Mouse (Mus musculus): ENCODE data around the gene Rorc. TPM values are rescaled to one million over a fixed set of nuclear protein-coding genes. Genes with fewer than 3 reads are reported as not detected.

The Rorc gene
- polyA plus RNA-seq, 1 experiment from 2014 or later: 4.7 TPM

DNA sequence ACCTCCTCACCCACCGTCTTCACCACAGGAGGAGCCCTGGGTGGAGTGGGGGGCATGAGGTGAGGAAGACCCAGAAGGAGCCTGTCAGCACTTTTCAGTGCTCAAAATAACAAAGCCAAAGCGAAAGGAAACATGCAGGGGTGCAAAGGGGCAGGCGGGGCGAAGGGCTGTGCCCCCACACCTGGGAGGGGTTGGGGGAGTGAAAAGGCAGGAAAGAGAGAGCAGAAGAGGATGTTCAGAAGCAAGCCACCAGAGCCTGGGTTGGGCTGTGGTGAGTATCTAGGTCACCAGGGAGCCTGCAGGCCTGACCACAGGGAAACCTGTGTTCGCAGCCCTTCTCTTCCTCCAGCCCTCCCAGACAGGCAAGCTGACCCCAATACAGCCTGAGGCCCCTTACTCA, 15.5 kb downstream of the Rorc start:
- ATAC-seq (ENCODE audit: insufficient read depth) (no peak), DNase-seq (no peak)
- H3K4me1 ChIP-seq (ENCODE audit: insufficient read depth): no peaks in the 10 kb centered on the region
- H3K9ac ChIP-seq: no peak overlapping the region
- no peaks in the 10 kb centered on the region for H3K27me3 ChIP-seq (ENCODE audit: insufficient read depth, low read length)
- no peak overlapping the region for H3K4me3 ChIP-seq (ENCODE audit: low read depth, low read length)
- H3K9me3 ChIP-seq (ENCODE audit: low read depth, low read length): no peaks in the 10 kb centered on the region
- no peak for TF ChIP-seq CTCF (IDR thresholded peaks at IDR 0.05; ENCODE audit: low read depth)
- WGBS: 60% methylated on average over 5 of the region's 5 CpGs
- H3K36me3 ChIP-seq (ENCODE audit: insufficient read depth): no peaks in the 10 kb centered on the region
- no peak overlapping the region for H3K4me2 ChIP-seq
- H3K27ac ChIP-seq (ENCODE audit: low read depth): no peak overlapping the region

DNA sequence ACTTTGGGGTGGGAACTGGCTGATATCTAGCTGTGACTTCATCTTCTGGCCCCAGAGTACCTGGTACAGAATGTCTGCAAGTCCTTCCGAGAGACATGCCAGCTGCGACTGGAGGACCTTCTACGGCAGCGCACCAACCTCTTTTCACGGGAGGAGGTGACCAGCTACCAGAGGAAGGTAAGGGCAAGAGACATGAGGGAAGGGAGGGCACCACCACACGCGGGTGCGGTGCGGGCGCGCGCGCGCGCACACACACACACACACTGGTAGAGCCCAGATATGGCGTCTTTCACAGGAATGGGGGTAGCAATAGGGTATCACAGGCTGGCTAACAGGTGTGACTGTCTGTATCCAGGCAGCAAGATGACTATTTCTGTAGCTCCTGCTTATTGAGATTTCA, 16.8 kb downstream of the Rorc start:
- H3K9ac ChIP-seq: no peak overlapping the region
- H3K36me3 ChIP-seq (ENCODE audit: insufficient read depth): no peaks in the 10 kb centered on the region
- H3K27me3 ChIP-seq (ENCODE audit: insufficient read depth, low read length): no peaks in the 10 kb centered on the region
- 93% methylated on average over 16 of the region's 16 CpGs for WGBS
- no peak for TF ChIP-seq CTCF (IDR thresholded peaks at IDR 0.05; ENCODE audit: low read depth)
- H3K27ac ChIP-seq (ENCODE audit: low read depth): no peak overlapping the region
- DNase-seq (no peak), ATAC-seq (ENCODE audit: insufficient read depth) (no peak)
- H3K9me3 ChIP-seq (ENCODE audit: low read depth, low read length): no peaks in the 10 kb centered on the region
- H3K4me3 ChIP-seq (ENCODE audit: low read depth, low read length): no peak overlapping the region
- H3K4me2 ChIP-seq: no peak overlapping the region
- H3K4me1 ChIP-seq (ENCODE audit: insufficient read depth): no peaks in the 10 kb centered on the region

DNA sequence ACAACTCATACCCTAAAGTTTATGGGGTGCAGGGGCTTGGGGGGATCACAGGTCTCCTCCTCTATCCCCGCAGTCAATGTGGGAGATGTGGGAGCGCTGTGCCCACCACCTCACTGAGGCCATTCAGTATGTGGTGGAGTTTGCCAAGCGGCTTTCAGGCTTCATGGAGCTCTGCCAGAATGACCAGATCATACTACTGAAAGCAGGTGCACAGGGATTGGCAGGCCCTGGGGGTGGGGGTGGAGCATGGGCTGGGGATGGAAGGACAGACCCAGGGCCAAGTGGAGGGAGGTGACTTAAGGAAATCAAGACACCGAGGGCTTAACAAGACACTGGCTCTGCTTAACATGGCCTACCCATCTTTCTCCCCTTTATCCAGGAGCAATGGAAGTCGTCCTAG, 18.4 kb downstream of the Rorc start:
- Histone ChIP-seq H3K9ac (no peak overlapping the region), H3K4me1 (ENCODE audit: insufficient read depth) (no peaks in the 10 kb centered on the region), H3K4me3 (ENCODE audit: low read depth, low read length) (no peak overlapping the region), H3K27ac (ENCODE audit: low read depth) (no peak overlapping the region), H3K36me3 (ENCODE audit: insufficient read depth) (no peaks in the 10 kb centered on the region), H3K27me3 (ENCODE audit: insufficient read depth, low read length) (no peaks in the 10 kb centered on the region), H3K4me2 (no peak overlapping the region), H3K9me3 (ENCODE audit: low read depth, low read length) (no peaks in the 10 kb centered on the region)
- DNase-seq (no peak), ATAC-seq (ENCODE audit: insufficient read depth) (no peak)
- no peak for TF ChIP-seq CTCF (IDR thresholded peaks at IDR 0.05; ENCODE audit: low read depth)
- 84% methylated on average over 5 of the region's 5 CpGs for WGBS

DNA sequence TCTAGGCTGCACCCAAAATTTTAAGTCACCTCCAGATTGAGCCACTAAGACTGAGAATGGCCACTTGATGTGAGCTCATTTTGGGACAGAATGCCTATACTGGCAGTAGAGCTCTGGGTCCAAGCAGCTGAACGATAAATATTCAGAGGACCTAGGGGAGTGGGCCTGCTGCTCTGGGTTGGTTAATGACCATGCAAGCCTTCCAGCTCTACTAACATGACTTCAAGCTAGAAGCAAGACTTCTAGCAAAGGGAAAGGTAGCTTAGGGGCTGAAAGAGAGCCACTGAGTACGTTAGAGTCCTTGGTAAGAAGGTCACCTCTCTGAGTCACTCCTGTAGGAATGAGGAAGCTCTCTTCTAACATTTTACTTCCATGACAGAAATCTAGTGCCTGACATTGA, 19.5 kb downstream of the Rorc start:
- no peaks in the 10 kb centered on the region for H3K9me3 ChIP-seq (ENCODE audit: low read depth, low read length)
- no peak overlapping the region for H3K4me3 ChIP-seq (ENCODE audit: low read depth, low read length)
- H3K27ac ChIP-seq (ENCODE audit: low read depth): no peak overlapping the region
- no peak overlapping the region for H3K9ac ChIP-seq
- H3K4me1 ChIP-seq (ENCODE audit: insufficient read depth): no peaks in the 10 kb centered on the region
- DNase-seq (no peak), ATAC-seq (ENCODE audit: insufficient read depth) (no peak)
- H3K27me3 ChIP-seq (ENCODE audit: insufficient read depth, low read length): no peaks in the 10 kb centered on the region
- H3K4me2 ChIP-seq: no peak overlapping the region
- H3K36me3 ChIP-seq (ENCODE audit: insufficient read depth): no peaks in the 10 kb centered on the region
- WGBS: 77% methylated on average over 2 of the region's 2 CpGs
- no peak for TF ChIP-seq CTCF (IDR thresholded peaks at IDR 0.05; ENCODE audit: low read depth)

DNA sequence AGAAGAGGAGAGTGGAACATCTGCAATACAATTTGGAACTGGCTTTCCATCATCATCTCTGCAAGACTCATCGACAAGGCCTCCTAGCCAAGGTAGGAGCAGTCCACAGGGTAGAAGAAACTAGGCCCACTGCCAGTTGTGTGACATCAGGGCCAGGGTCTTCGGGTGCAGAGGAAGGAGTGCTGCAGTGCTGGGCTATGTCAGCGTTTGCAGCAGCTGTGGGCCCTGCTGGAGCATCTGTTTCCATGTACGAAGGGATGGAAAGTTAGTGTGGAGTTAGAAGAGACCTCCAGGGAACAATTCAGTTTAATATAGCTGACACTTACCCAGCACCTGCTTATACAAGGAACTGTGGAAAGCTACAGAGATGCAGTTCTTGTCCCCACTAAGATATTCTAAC, 20.5 kb downstream of the Rorc start:
- Histone ChIP-seq H3K4me1 (ENCODE audit: insufficient read depth) (no peaks in the 10 kb centered on the region), H3K27me3 (ENCODE audit: insufficient read depth, low read length) (0 out of 2 replicates have a peak, but pooled peaks cover 6% of the 10 kb centered on the region), H3K9ac (no peak overlapping the region), H3K9me3 (ENCODE audit: low read depth, low read length) (no peaks in the 10 kb centered on the region), H3K4me2 (no peak overlapping the region), H3K4me3 (ENCODE audit: low read depth, low read length) (no peak overlapping the region), H3K27ac (ENCODE audit: low read depth) (no peak overlapping the region), H3K36me3 (ENCODE audit: insufficient read depth) (no peaks in the 10 kb centered on the region)
- DNase-seq (no peak), ATAC-seq (ENCODE audit: insufficient read depth) (no peak)
- no peak for TF ChIP-seq CTCF (IDR thresholded peaks at IDR 0.05; ENCODE audit: low read depth)
- 70% methylated on average over 4 of the region's 4 CpGs for WGBS

DNA sequence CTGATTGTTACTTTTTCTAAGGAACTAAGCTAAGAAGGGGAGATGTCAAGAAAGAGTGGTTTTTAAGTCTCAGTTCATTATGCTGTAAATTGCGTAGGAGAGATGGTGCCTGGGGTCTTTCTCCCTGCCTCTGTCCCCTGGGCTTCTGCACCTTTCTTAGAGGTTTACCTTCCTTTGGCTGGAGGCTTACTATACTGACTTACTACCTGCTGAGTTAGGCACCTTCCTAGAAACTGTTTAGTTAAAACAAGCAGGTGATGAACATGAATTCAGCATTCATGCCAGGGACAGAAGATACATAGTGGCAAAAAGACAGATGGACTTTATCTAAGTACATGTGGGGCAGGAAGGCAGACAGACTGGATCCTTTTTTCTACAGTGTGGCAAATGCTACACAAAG, 23.7 kb downstream of the Rorc start:
- Histone ChIP-seq H3K4me2 (no peak overlapping the region), H3K9me3 (ENCODE audit: low read depth, low read length) (no peaks in the 10 kb centered on the region), H3K4me3 (ENCODE audit: low read depth, low read length) (no peak overlapping the region), H3K9ac (no peak overlapping the region), H3K27me3 (ENCODE audit: insufficient read depth, low read length) (peaks cover 27% of the 10 kb centered on the region), H3K4me1 (ENCODE audit: insufficient read depth) (no peaks in the 10 kb centered on the region), H3K27ac (ENCODE audit: low read depth) (no peak overlapping the region), H3K36me3 (ENCODE audit: insufficient read depth) (no peaks in the 10 kb centered on the region)
- WGBS: 82% methylated on average over 1 of the region's 1 CpGs
- no peak for TF ChIP-seq CTCF (IDR thresholded peaks at IDR 0.05; ENCODE audit: low read depth)
- no peak for DNase-seq
- ATAC-seq (ENCODE audit: insufficient read depth): no peak

DNA sequence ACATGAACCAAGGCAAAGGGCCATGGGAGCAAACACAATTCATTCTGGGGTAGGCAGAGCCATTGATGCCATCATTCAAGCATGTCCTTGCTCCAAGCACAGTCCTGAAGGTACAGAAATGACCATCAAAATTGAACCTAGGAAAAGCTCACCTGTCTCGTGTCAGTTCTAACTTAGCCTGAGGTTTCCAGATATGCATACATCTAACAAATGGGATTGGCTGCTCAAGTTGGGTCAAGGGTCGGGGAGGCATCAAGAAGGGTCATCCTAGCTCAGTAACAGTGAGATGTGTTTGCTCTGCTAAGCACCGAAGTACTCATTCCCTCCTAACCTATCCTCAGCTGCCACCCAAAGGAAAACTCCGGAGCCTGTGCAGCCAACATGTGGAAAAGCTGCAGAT, 24.3 kb downstream of the Rorc start:
- Histone ChIP-seq H3K27ac (ENCODE audit: low read depth) (no peak overlapping the region), H3K27me3 (ENCODE audit: insufficient read depth, low read length) (peaks cover 32% of the 10 kb centered on the region), H3K4me3 (ENCODE audit: low read depth, low read length) (no peak overlapping the region), H3K9me3 (ENCODE audit: low read depth, low read length) (no peaks in the 10 kb centered on the region), H3K4me2 (no peak overlapping the region), H3K9ac (no peak overlapping the region), H3K36me3 (ENCODE audit: insufficient read depth) (no peaks in the 10 kb centered on the region), H3K4me1 (ENCODE audit: insufficient read depth) (no peaks in the 10 kb centered on the region)
- DNase-seq (no peak), ATAC-seq (ENCODE audit: insufficient read depth) (no peak)
- WGBS: 64% methylated on average over 4 of the region's 4 CpGs
- TF ChIP-seq CTCF (IDR thresholded peaks at IDR 0.05; ENCODE audit: low read depth): no peak

DNA sequence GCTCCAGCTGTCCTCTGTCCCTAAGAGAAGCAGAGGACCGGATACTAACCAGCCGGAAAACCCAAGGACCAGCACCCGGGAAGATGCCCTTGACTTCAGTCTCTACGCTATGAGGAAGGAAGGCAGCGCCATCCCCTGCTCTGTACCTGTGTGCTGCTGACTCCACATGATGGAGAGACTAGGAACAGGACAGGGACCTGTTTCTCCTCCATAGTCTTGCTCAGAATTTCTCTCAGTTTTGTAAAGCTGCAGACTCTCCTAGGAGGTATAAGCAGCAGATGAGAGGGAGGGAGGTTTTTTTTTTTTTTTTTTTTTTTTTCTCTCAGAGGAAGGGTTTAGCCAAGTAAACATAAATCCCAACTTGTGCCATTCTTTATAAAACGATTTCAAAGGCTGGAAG, 25.6 kb downstream of the Rorc start, which contains the start of gene Lingo4:
Gene Lingo4, plus strand, starts transcription at position 301 of the 400 bp plus-strand sequence.
- ATAC-seq (ENCODE audit: insufficient read depth): no peak
- Histone ChIP-seq H3K27me3 (ENCODE audit: insufficient read depth, low read length) (peaks cover 34% of the 10 kb centered on the region), H3K27ac (ENCODE audit: low read depth) (no peak within 1 kb of the TSS), H3K9ac (peak within 1 kb of the TSS; percentile 25; the same call in 1 of the 2 replicates), H3K4me3 (ENCODE audit: low read depth, low read length) (peak within 1 kb of the TSS; percentile 21; the same call in 1 of the 2 replicates), H3K9me3 (ENCODE audit: low read depth, low read length) (no peaks in the 10 kb centered on the region), H3K4me1 (ENCODE audit: insufficient read depth) (no peaks in the 10 kb centered on the region), H3K36me3 (ENCODE audit: insufficient read depth) (no peaks in the 10 kb centered on the region), H3K4me2 (peak within 1 kb of the TSS; percentile 53)
- no peak for DNase-seq
- no peak for TF ChIP-seq CTCF (IDR thresholded peaks at IDR 0.05; ENCODE audit: low read depth)
- WGBS: 64% methylated on average over 6 of the region's 6 CpGs

Data from lung, embryonic 14.5 days (tissue).